Comparison of ENCODE assay signal across 15 mouse cellular contexts in the genomic region with DNA sequence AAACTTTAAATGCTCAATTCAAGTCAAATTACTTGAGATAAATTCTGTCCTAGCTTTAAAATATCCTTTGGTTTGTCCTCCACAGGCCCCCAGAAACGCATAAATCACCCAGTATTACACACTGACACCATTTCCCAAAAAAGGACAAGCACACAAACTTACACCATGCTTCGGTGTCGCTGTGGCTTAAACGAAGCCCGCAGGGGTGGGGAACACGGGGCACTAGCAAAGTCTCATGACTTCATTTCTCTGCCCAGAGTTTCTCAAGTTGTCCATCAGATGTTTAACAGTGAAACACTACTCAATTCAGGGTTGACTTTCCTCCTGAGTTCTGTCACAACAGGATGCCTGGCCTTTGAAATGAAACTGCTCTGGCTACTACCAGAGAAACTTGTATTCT. TPM values are rescaled to one million over a fixed set of nuclear protein-coding genes. Genes with fewer than 3 reads are reported as not detected.
DNase-seq lines count a peak whose midpoint lies in the region; ATAC-seq lines count a peak whose summit lies in the region.
"Had no signal": no experiment of that assay in that cellular context is flagged by ENCODE, and none has a peak within 500 bp of the region (broad histone marks: within the 10 kb centered on the region; RNA-seq: fewer than 3 reads in every experiment).

No protein-coding gene starts in this region.

- no peaks in the 10 kb centered on the region for H3K9me3 ChIP-seq in heart, embryonic 15.5 days (replicated peaks)
- no peaks in the 10 kb centered on the region for H3K9me3 ChIP-seq in intestine, embryonic 16.5 days (ENCODE audit: control insufficient read depth, low read length)
- H3K9me3 ChIP-seq: midbrain, embryonic 13.5 days had no signal

- intact Hi-C loops in heart, postnatal 25 days (cut with DNase I): no loop called here

- H3K4me3 ChIP-seq in heart, embryonic 15.5 days: no peak overlapping the region
- H3K4me3 ChIP-seq in intestine, embryonic 16.5 days (ENCODE audit: low read length): no peak overlapping the region
- H3K4me3 ChIP-seq: midbrain, embryonic 13.5 days; myocyte had no signal

- ATAC-seq in heart, embryonic 15.5 days (replicated peaks; ENCODE audit: insufficient number of reproducible peaks, insufficient read depth, low FRiP score, low read depth): no peak
- no peak for ATAC-seq in intestine, embryonic 16.5 days
- ATAC-seq: forebrain, embryonic 16.5 days; midbrain, embryonic 13.5 days; Patski had no signal

- peak; percentile 46 for DNase-seq in adrenal gland, postnatal 14 days
- DNase-seq in adrenal gland, adult 8-10 months: no peak
- no peak for DNase-seq in heart, postnatal 25 days (ENCODE audit: low spot score)
- DNase-seq in adrenal gland, postnatal 36 days: peak; percentile 54 to 56
- no peak for DNase-seq in embryo, embryonic 11 days
- DNase-seq in yolk sac, embryonic 10.5 days (ENCODE audit: low spot score): no peak
- DNase-seq: cerebellum, postnatal 10 days; gastrocnemius, postnatal 10 days; kidney, adult 11 months had no signal

- H3K4me1 ChIP-seq in heart, embryonic 15.5 days (replicated peaks): peaks cover 75% of the 10 kb centered on the region
- H3K4me1 ChIP-seq in intestine, embryonic 16.5 days (ENCODE audit: control insufficient read depth, insufficient read depth, low read length): no peaks in the 10 kb centered on the region
- H3K4me1 ChIP-seq: midbrain, embryonic 13.5 days had no signal

- H3K4me2 ChIP-seq in heart, embryonic 15.5 days: 0 out of 2 replicates have a peak overlapping the region, but pooled peaks have one; percentile 50
- no peak overlapping the region for H3K4me2 ChIP-seq in intestine, embryonic 16.5 days (ENCODE audit: low read depth, low read length)
- H3K4me2 ChIP-seq: midbrain, embryonic 13.5 days had no signal

- H3K27me3 ChIP-seq in heart, embryonic 15.5 days: no peaks in the 10 kb centered on the region
- H3K27me3 ChIP-seq in intestine, embryonic 16.5 days (replicated peaks; ENCODE audit: control insufficient read depth, insufficient read depth, low read length): no peaks in the 10 kb centered on the region
- H3K27me3 ChIP-seq: midbrain, embryonic 13.5 days; Patski had no signal

- no peaks in the 10 kb centered on the region for H3K36me3 ChIP-seq in heart, embryonic 15.5 days
- no peaks in the 10 kb centered on the region for H3K36me3 ChIP-seq in intestine, embryonic 16.5 days (ENCODE audit: control insufficient read depth, insufficient read depth, low read length)
- H3K36me3 ChIP-seq: midbrain, embryonic 13.5 days had no signal

- H3K27ac ChIP-seq in heart, embryonic 15.5 days: peak overlapping the region; percentile 85
- peak overlapping the region; percentile 20; the same call in 1 of the 2 replicates for H3K27ac ChIP-seq in intestine, embryonic 16.5 days (ENCODE audit: low read length)
- H3K27ac ChIP-seq: midbrain, embryonic 13.5 days had no signal

- no peak overlapping the region for H3K9ac ChIP-seq in heart, embryonic 15.5 days
- H3K9ac ChIP-seq in intestine, embryonic 16.5 days (ENCODE audit: low read depth, low read length): no peak overlapping the region
- H3K9ac ChIP-seq: midbrain, embryonic 13.5 days had no signal

- WGBS in heart, embryonic 15.5 days: 50% methylated on average over 6 of the region's 6 CpGs
- 65% methylated on average over 6 of the region's 6 CpGs for WGBS in intestine, embryonic 16.5 days

RNA-seq across cellular contexts. Expression of gene Filip1, which starts 41.0 kb away (rescaled TPM):
- 51.9 and 57.7 TPM in 2 replicates for total RNA-seq in adrenal gland, postnatal 14 days (2021)
- 10 to 100 TPM; 42.4 to 85.0 (median 65.0) TPM for total RNA-seq in adrenal gland, adult 8-10 months (2022)
- 28.2 and 36.6 TPM in 2 replicates for polyA plus RNA-seq in heart, embryonic 15.5 days (2015; fragmentation: Nextera tagmentation; extraction: Ambion mirVana)
- 100 to 1,000 TPM; 122 to 129 TPM for total RNA-seq in heart, postnatal 25 days (2021)
- total RNA-seq in adrenal gland, postnatal 36 days (2021): 10 to 100 TPM; 66.6 to 80.8 TPM
- 5.5 TPM in 2 replicates for polyA plus RNA-seq in intestine, embryonic 16.5 days (2015; fragmentation: Nextera tagmentation; extraction: Ambion mirVana)
- polyA plus RNA-seq: Patski had no signal

Comparison
In these comparisons a context has a peak if more than half of its experiments do, and no peak if none do; other contexts are left out.
1. DNase-seq: peak in adrenal gland, postnatal 14 days (single experiment) and adrenal gland, postnatal 36 days (2 of 2); none in adrenal gland, adult 8-10 months (single experiment), heart, postnatal 25 days (single experiment), embryo, embryonic 11 days (single experiment) and yolk sac, embryonic 10.5 days (single experiment).